Mouse (Mus musculus): ENCODE results near the gene Slc22a21. TPM values are rescaled to one million over a fixed set of nuclear protein-coding genes. Genes with fewer than 3 reads are reported as not detected.

Gene Slc22a21
- polyA plus RNA-seq, 1 experiment = 1.8 TPM

DNA sequence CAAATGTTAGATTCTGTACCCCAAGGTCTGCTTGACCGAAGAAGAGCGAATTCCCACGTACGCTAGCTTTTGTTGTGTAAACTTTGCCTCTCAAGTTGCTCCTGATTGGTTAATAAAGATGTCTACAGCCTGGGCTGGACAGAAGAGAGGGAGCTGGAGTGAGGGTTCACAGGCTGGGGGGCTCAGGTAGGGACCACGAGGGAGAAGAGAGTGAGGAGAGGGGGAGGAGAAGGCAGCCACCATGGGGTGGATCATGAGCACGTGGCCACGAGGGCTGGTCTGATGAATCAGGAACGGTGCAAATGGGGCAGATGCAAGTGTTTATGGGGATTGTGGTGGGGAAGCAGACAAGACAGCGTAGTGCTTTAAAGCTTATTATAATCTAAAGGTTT lies 75.6 kb downstream of the Slc22a21 start:
- H3K4me1 ChIP-seq (ENCODE audit: control insufficient read depth, insufficient read depth, insufficient read length) = no peaks in the 10 kb centered on the region
- no peak overlapping the region for H3K4me3 ChIP-seq (ENCODE audit: extremely low read depth, insufficient read depth, insufficient read length)
- no peaks in the 10 kb centered on the region for H3K36me3 ChIP-seq (ENCODE audit: control insufficient read depth, insufficient read depth, low read length)
- no peak for TF ChIP-seq CTCF (IDR thresholded peaks at IDR 0.05; ENCODE audit: extremely low read depth, insufficient read depth, insufficient read length, insufficient replicate concordance)
- no peak for TF ChIP-seq POLR2A (IDR thresholded peaks at IDR 0.05; ENCODE audit: low read depth, low read length)
- 85% methylated on average over 9 of the region's 9 CpGs for WGBS
- DNase-seq (ENCODE audit: low read depth in 1 of 2, low spot score in 2 of 2) = no peak
- H3K27ac ChIP-seq (ENCODE audit: insufficient read depth, low read length) = no peak overlapping the region
- no peaks in the 10 kb centered on the region for H3K27me3 ChIP-seq (ENCODE audit: control insufficient read depth, insufficient read depth, low read length)

DNA sequence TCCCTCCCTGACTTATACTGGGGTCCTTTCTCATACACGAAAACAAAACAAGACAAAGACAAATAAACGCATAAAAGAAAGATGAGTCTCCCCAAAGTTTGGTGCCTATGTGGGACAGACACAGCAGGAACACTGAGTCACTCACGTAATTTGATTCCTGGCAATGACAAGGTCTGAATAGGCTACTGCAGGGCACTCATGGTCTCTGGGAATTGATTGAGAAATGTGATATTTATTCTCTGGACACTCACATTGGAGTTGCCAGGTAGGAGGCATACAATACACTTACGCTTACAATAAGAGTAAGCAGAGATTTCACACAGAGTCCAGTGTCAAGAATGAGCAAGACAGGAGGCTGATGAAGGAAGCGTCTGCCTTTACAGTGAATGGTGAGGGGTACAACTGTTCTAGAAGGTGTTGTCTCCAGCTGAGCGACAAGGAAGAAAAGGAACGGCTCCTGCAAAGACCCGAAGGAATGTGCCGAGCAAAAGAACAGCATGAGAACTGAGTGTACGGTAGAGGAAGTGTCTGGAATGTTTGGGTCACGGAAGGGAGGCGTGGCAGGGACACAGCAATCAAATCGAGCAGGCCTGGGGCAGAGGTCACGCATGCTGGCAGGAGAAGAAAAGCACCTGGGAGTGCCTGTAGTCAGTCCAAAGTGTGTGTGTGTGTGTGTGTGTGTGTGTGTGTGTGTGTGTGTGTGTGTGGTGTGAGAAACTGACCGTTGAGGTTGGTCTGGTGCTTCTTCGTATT lies 76.2 kb downstream of the Slc22a21 start:
- H3K27ac ChIP-seq (ENCODE audit: insufficient read depth, low read length) = no peak overlapping the region
- H3K4me3 ChIP-seq (ENCODE audit: extremely low read depth, insufficient read depth, insufficient read length) = no peak overlapping the region
- H3K36me3 ChIP-seq (ENCODE audit: control insufficient read depth, insufficient read depth, low read length) = no peaks in the 10 kb centered on the region
- no peak for TF ChIP-seq CTCF (IDR thresholded peaks at IDR 0.05; ENCODE audit: extremely low read depth, insufficient read depth, insufficient read length, insufficient replicate concordance)
- TF ChIP-seq POLR2A (IDR thresholded peaks at IDR 0.05; ENCODE audit: low read depth, low read length) = no peak
- H3K27me3 ChIP-seq (ENCODE audit: control insufficient read depth, insufficient read depth, low read length) = no peaks in the 10 kb centered on the region
- DNase-seq (ENCODE audit: low read depth in 1 of 2, low spot score in 2 of 2) = no peak
- WGBS = 79% methylated on average over 16 of the region's 16 CpGs
- H3K4me1 ChIP-seq (ENCODE audit: control insufficient read depth, insufficient read depth, insufficient read length) = no peaks in the 10 kb centered on the region

DNA sequence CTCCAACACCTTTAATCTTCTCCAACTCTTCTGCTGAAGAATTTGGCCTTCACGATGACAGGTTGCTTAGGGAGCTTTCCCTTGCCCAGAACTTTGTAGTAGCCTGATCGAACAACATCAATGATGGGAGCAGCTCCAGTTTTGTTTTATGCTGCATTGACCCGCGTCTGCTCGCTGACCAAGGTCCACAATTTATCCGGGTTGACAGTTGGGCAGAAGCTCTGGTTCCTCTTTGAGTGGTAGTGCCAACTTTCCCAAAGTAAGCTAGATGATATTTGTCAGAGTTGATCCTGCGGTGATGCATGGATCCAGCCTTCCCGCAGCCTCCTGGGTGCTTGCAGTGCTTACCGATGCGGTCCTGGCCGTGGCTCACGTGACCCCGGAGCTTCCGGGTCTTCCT lies 77.4 kb downstream of the Slc22a21 start:
- Histone ChIP-seq H3K27ac (ENCODE audit: insufficient read depth, low read length) (no peak overlapping the region), H3K27me3 (ENCODE audit: control insufficient read depth, insufficient read depth, low read length) (no peaks in the 10 kb centered on the region), H3K36me3 (ENCODE audit: control insufficient read depth, insufficient read depth, low read length) (no peaks in the 10 kb centered on the region), H3K4me3 (ENCODE audit: extremely low read depth, insufficient read depth, insufficient read length) (no peak overlapping the region), H3K4me1 (ENCODE audit: control insufficient read depth, insufficient read depth, insufficient read length) (no peaks in the 10 kb centered on the region)
- 93% methylated on average over 14 of the region's 14 CpGs for WGBS
- DNase-seq (ENCODE audit: low read depth in 1 of 2, low spot score in 2 of 2) = no peak
- TF ChIP-seq POLR2A (IDR thresholded peaks at IDR 0.05; ENCODE audit: low read depth, low read length) (no peak), CTCF (IDR thresholded peaks at IDR 0.05; ENCODE audit: extremely low read depth, insufficient read depth, insufficient read length, insufficient replicate concordance) (no peak)

DNA sequence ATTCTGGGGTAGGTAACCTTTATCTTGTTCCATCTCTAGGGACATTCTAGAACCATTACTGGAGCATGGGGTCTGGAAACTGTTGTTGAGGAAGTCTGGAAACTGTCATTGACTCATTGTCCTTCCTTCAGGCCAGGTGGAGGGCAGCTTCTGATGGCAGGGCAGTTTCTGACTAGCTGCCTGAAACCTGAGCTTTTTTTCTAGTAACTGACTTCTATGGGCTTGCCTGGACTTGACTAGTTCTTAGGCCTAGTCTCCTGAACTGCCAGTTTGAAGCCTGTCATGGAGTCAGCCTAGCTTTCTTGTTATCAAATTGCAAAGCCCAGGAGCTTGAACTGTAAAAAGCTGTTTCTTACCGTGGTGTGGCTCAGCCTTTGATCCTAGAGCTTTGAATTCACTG lies 79.1 kb downstream of the Slc22a21 start:
- Histone ChIP-seq H3K27ac (ENCODE audit: insufficient read depth, low read length) (no peak overlapping the region), H3K4me3 (ENCODE audit: extremely low read depth, insufficient read depth, insufficient read length) (no peak overlapping the region), H3K36me3 (ENCODE audit: control insufficient read depth, insufficient read depth, low read length) (no peaks in the 10 kb centered on the region), H3K4me1 (ENCODE audit: control insufficient read depth, insufficient read depth, insufficient read length) (no peaks in the 10 kb centered on the region), H3K27me3 (ENCODE audit: control insufficient read depth, insufficient read depth, low read length) (no peaks in the 10 kb centered on the region)
- no peak for DNase-seq (ENCODE audit: low read depth in 1 of 2, low spot score in 2 of 2)
- 68% methylated on average over 1 of the region's 1 CpGs for WGBS
- TF ChIP-seq CTCF (IDR thresholded peaks at IDR 0.05; ENCODE audit: extremely low read depth, insufficient read depth, insufficient read length, insufficient replicate concordance) (no peak), POLR2A (IDR thresholded peaks at IDR 0.05; ENCODE audit: low read depth, low read length) (no peak)

DNA sequence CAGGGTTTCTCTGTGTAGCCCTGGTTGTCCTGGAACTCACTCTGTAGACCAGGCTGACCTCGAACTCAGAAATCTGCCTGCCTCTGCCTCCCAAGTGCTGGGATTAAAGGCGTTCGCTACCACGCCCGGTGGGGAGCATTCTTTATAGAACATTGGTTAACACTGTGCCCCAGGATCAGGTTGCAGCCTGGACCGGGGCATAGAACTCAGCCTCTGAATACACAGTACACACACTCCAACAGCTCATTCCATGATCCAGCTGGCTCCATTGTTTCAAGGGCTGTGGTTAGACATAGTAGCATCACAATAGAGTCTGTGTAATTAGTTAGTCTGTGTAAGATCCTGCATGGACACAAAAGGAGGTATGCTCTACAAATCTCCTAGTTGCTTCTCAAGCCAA lies 80.2 kb downstream of the Slc22a21 start:
- 93% methylated on average over 6 of the region's 6 CpGs for WGBS
- no peaks in the 10 kb centered on the region for H3K4me1 ChIP-seq (ENCODE audit: control insufficient read depth, insufficient read depth, insufficient read length)
- H3K4me3 ChIP-seq (ENCODE audit: extremely low read depth, insufficient read depth, insufficient read length) = no peak overlapping the region
- DNase-seq (ENCODE audit: low read depth in 1 of 2, low spot score in 2 of 2) = no peak
- no peaks in the 10 kb centered on the region for H3K36me3 ChIP-seq (ENCODE audit: control insufficient read depth, insufficient read depth, low read length)
- no peaks in the 10 kb centered on the region for H3K27me3 ChIP-seq (ENCODE audit: control insufficient read depth, insufficient read depth, low read length)
- H3K27ac ChIP-seq (ENCODE audit: insufficient read depth, low read length) = no peak overlapping the region
- TF ChIP-seq CTCF (IDR thresholded peaks at IDR 0.05; ENCODE audit: extremely low read depth, insufficient read depth, insufficient read length, insufficient replicate concordance) = no peak

Other genes with a start within 250 kb of the Slc22a21 start
- gene Irf1, start 210.3 kb downstream of the Slc22a21 start, polyA plus RNA-seq (2012; rRNA removed) = 111 and 222 TPM in 2 replicates
- gene Gm17334, start 207.1 kb downstream of the Slc22a21 start, polyA plus RNA-seq (2012; rRNA removed) = 1.2 TPM in 2 replicates
- 6.9 and 8.1 TPM in 2 replicates for gene Gm12216, start 121.1 kb downstream of the Slc22a21 start, polyA plus RNA-seq (2012; rRNA removed)
- 8.9 and 10.3 TPM in 2 replicates for gene Slc22a5, start 88.7 kb downstream of the Slc22a21 start, polyA plus RNA-seq (2012; rRNA removed)
- 4.6 and 5.4 TPM in 2 replicates for gene Slc22a4, start 47.8 kb upstream of the Slc22a21 start, polyA plus RNA-seq (2012; rRNA removed)
- 53.3 and 73.3 TPM in 2 replicates for gene Pdlim4, start 88.7 kb upstream of the Slc22a21 start, polyA plus RNA-seq (2012; rRNA removed)
- gene P4ha2, start 119.8 kb upstream of the Slc22a21 start, polyA plus RNA-seq (2012; rRNA removed) = 2.6 and 2.8 TPM in 2 replicates

Data from spleen, adult 2 months (tissue).